Mouse (Mus musculus) regulatory T cell (primary cell): ENCODE data around the gene Hist3h2ba.

Experiments used
- in situ Hi-C: fragments of 300-600 bp; cut with MboI, MseI; formaldehyde crosslinking; loops from one replicate; pipeline ENCODE4 v1.15.1; 2025; ENCODE audit warnings: high pct_unique_total_duplicates

The Hist3h2ba gene

GRCm38 (mm10) chr11:58963543-58963942 is 14.8 kb downstream of the Hist3h2ba start:
- in situ Hi-C loops = no loop called here

GRCm38 (mm10) chr11:58964216-58964615 is 15.5 kb downstream of the Hist3h2ba start:
- in situ Hi-C loops = no loop called here

DNA sequence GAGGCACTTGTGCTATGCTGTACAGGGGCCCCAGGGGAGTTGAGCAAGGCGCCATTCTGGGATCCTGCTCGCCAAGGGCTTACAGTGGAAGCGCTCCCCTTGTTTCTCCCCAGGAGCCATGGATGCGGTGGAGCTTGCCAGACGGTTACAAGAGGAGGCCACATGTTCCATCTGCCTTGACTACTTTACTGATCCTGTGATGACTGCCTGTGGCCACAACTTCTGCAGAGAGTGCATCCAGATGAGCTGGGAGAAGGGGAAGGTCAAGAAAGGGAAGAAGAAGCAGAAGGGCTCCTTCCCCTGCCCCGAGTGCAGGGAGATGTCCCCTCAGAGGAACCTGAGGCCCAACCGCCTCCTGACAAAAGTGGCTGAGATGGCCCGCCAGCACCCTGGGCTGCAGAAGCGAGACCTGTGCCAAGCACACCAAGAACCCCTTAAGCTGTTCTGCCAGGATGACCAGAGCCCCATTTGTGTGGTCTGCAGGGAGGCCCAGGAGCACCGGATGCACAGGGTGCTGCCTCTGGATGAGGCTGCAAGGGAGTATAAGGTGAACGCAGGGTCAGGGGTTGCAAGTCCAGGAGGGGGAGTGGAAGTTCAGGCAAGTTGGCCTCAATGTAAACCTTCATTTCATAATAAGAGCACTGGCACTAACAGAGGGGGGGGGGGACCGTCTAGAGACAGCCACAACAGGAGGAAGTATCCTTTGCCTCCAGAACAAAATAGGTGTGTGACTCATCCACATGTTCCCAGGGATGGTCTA is 16.5 kb downstream of the Hist3h2ba start:
- in situ Hi-C loops = no loop called here

GRCm38 (mm10) chr11:58967346-58967745 is 18.6 kb downstream of the Hist3h2ba start:
- in situ Hi-C loops = no loop called here

DNA sequence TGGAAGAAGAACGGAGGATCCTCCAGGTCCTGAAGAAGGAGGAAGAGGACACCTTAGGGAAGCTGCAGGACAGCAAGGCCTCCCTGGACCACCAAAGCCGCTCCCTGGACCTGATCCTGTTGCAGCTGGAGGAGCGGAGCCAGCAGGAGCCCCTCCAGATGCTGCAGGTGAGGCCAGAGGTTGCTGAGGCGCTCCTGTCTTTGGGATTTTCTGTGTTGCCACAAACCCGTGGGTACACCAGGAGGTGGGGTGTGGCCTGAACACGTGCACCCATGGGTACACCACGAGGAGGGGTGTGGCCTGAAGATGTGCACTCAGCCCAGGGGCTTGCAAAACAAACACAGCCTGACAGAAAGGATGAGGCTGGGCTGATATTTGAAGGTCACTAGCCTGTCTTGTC is 19.8 kb downstream of the Hist3h2ba start:
- in situ Hi-C loops = no loop called here

GRCm38 (mm10) chr11:58969027-58969426 is 20.3 kb downstream of the Hist3h2ba start:
- in situ Hi-C loops = no loop called here

GRCm38 (mm10) chr11:58969659-58970058 is 20.9 kb downstream of the Hist3h2ba start:
- in situ Hi-C loops = no loop called here

DNA sequence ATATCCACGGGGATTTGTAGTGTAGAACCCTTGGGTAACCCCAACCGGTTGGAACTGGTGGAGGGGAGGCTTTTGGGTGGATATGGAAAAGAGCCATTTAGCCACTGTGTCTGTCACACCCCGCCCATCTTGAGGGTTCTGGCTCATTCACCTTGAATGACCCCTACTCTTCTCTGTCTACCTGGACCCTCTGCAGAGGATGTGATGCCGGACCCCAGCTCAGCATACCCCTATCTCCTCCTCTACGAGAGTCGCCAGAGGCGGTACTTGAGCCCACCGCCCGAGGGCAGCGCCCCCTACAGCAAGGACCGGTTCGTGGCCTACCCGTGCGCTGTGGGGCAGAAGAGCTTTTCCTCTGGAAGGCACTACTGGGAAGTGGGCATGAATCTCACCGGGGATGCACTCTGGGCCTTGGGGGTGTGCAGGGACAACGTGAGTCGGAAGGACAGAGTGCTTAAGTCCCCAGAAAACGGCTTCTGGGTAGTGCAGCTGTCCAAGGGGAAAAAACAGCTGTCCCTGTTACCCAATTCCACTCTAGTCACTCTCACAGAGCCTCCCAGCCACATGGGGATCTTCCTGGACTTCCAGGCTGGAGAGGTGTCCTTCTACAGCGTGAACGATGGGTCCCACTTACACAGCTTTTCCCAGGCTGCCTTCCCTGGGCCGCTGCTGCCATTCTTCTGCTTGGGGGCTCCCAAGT is 22.3 kb downstream of the Hist3h2ba start:
- in situ Hi-C loops = no loop called here

DNA sequence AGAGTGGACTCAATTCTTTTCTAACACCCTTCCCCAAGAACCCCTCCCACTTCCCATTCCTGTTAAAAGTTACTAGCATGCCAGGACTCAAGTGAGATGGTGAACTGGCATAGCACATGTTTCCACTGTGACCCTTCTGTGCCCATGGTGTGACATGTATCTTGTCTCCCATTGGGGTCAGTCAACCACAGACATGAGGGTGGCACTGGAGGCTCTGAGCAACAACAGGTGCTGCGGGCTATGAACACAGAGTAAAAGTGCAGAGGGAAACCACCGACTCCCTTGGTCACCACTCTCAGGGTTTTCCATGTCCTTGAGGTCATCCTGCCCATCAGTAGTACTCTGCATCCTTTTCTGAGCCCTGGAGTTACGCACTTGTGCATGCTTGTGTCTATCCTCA is 23.1 kb downstream of the Hist3h2ba start:
- in situ Hi-C loops = no loop called here

DNA sequence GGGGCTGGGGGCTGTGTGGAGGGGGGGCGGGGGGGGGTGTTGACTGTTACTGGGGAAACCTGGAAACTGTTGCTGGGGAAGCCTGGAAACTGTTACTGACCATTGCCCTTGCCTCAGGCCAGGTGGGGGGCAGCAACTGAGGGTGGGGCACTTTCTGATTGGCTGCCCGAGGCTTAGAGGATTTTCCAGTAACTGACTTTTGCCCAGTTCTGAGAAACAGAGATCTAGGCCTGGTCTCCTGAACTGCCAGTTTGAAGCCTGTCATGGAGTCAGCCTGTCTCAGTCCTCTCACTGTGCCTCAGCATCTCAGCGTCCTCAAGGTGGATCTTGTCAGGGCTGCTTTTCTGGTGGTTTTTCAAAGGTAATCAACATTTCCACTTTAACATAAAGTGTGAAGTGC is 25.7 kb downstream of the Hist3h2ba start:
- in situ Hi-C loops = no loop called here

GRCm38 (mm10) chr11:58977150-58977549 is 28.4 kb downstream of the Hist3h2ba start:
- in situ Hi-C loops = no loop called here

- in situ Hi-C loops = no loop called here
Observed at GRCm38 (mm10) chr11:58977607-58978026, 28.9 kb downstream of the Hist3h2ba start.

GRCm38 (mm10) chr11:58978027-58978705 is 29.4 kb downstream of the Hist3h2ba start, which contains the start of gene Trim11:
TSS of gene Trim11 (plus strand) at chr11:58978093.
- in situ Hi-C loops = no loop called here

- in situ Hi-C loops = no loop called here
Observed at GRCm38 (mm10) chr11:58978706-58979030, 29.9 kb downstream of the Hist3h2ba start.

DNA sequence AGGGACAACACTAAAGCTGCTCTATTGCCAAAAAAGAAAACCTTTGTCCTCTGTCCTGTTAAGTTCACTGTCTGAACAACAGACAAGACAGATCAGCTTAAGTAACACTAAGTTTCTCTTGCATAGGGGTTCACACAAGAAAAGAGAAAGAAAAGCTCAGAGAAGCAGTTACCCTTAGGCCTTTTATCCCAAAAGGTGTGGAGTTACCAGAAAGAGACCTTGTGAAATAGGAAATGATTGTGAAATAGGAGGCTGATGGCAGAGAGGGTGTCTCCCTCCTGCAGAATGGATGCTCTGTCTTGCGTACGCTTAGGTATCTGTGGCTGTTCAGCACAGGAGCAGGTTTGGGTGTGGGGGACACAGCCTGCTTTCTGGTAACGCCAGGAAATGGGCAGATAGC is 30.5 kb downstream of the Hist3h2ba start:
- in situ Hi-C loops = no loop called here

GRCm38 (mm10) chr11:58979661-58980060 is 30.9 kb downstream of the Hist3h2ba start:
- in situ Hi-C loops = no loop called here

- in situ Hi-C loops = no loop called here
Observed at GRCm38 (mm10) chr11:58980381-58980990, 31.8 kb downstream of the Hist3h2ba start.

- in situ Hi-C loops = no loop called here
Observed at GRCm38 (mm10) chr11:58981541-58982447, 33.1 kb downstream of the Hist3h2ba start.

GRCm38 (mm10) chr11:58982471-58983097 is 33.9 kb downstream of the Hist3h2ba start:
- in situ Hi-C loops = no loop called here

- in situ Hi-C loops = no loop called here
Observed at GRCm38 (mm10) chr11:58983691-58984341, 35.1 kb downstream of the Hist3h2ba start.
